Mouse (Mus musculus) gastrocnemius, adult 8-10 months (tissue): Measurements from ENCODE around the gene Fgfr2. TPM values are rescaled to one million over a fixed set of nuclear protein-coding genes. Genes with fewer than 3 reads are reported as not detected.

ENCODE experiments used
- DNase-seq, 2 experiments: peaks; one replicate each; pipeline ENCODE4 v3.0.0; 2022; ENCODE audit warnings: low spot score in 2 of 2
- total RNA-seq, 4 experiments: library from RNA; stranded (reverse); gene quantifications; 2 replicates each; pipeline ENCODE4 v1.2.4; 2022

Gene Fgfr2
- total RNA-seq, 4 experiments from 2014 or later = 0.17 to 1.3 (median 0.62) TPM

DNA sequence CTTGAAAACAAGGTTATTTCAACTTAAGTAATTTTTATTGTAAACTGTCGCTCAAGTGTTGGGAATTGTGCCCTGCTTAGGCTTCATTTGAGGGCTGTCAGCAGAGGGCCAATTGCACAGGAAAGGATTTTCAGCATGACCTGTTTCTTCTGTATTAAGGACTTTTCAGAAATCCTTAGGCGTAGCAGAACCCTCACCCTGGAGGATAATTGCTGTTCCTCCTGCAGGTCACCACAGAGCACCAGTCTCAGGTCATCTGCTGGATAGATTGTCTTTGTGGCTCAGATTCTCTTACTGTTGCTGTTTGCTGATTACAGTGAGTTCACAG lies 2227.6 kb downstream of the Fgfr2 start:
- DNase-seq = no peak

DNA sequence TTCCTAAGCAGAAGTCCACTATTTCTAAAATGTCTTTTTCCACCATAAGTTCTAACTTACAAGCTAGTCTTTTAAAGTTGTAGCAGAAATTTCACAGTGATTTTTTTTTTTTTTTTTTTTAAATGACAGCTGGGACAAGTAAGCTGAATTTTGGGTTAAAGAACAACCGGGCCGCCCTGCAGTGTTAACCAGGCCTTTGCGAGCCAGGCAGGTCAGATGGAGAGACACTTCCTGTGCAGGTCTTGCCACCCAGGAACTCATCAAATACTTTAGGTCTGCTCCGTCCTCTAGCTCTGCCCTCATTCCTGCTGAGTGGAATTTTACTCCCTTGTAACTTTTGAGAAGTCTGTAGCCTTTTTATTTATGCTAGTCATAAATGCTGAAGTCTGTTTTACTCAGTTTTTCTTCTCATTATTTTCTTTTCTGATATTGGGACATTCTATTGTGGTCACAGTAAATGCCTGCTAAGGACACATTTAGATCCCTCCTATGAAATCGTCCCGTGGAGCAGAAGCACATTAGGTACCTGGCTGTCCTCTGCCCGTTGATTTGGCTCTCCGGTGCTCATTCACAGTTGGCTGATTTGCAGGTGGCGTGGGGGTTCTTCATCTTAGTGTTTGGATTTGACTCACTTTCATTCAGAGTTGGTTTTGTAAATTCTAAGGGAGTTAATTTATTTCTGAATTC lies 2228.1 kb downstream of the Fgfr2 start:
- DNase-seq = no peak

DNA sequence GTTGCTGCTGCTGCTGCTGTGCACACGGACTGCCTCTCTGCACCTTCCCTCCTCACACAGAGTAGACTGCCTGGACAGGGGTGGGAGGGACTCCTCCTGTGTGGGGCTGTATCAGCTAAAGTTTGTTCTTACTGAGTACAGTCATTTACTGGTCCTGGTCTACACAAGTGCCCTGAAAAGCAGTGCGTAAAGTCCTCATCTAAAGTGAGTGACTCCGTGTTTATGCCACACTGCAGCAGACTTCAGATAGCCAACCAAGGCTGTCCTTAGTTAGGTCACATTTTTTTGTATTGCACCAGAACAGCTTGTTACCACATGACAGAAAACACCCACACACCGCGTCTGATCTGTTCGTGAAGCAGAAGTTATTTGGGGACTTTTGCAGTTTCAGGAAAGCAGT lies 2230.2 kb downstream of the Fgfr2 start:
- DNase-seq = no peak

DNA sequence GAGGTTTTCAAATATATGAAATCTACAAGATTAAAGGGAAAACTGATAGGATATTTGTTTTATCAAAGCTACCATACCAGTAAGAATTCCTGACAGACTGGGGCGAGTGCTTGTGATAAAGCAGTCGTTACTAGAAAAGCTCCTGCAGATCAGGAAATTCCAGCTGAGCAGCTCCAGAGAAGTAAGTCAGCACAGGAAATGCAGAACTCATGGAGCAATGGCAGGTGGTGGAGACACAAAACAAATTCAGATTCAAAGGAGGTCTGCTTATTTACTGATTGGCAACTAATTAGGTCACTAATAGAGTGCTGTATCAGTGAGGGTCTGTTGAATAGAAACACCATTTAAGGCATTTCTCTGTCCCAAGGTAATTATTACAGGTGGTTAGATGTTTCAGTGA lies 2232.3 kb downstream of the Fgfr2 start:
- no peak for DNase-seq

DNA sequence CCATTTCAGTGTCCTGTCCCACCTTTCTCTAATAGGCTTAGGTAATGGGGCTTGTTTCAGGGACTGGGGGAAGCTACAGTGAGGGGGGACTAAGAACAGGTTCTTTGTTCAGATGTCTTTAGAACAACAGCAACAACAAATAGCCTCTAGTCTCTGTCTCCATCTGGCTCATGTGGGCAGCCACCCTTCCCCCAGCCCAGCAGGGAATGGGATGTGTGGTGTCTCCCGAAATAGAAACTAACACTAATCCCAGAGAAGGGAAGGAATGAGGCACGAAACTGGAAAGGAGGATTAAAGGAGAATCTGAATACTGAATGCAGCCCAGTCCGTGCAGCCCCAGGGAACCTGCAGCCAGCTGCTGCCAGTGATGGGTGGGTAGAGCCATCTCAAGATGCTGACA lies 2235.2 kb downstream of the Fgfr2 start:
- DNase-seq = no peak

DNA sequence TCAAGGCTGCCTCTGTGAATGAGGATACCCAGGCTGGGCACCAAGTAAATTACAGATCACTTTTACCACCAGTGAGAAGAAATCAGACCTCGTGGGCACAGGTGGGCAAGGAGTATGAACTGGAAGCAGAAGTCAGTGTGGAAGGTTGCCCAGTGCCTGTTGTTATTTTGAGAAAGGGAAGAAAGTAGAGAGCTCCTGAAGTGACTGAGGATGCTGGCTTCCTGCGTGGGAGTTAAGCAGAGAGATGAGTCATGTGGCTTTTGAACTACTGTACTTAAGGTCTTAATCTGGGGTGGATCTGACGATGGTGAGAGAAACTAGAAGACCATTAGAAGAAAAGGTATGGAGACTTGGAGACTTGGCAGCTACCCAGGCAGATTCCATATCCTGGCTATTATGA lies 2236.9 kb downstream of the Fgfr2 start:
- DNase-seq = no peak

DNA sequence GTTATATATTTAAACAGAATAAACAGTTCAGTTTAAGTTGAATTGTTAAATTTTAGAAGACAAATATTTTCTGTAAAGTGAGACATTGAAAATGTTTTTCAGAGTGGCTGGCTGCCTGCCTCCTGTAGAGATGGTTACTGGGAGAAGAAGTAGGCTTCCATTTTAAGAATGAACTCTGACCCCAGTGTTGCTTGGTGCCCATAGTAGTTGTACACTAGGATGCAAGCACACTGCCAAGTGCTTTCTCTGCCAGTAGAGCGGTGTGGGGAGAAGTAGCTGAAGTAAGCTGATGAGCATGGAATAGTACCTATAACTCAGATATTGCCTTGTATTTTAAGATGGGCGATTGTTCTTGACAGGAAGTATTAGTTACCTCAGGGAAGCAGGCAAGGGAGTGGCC lies 2239.0 kb downstream of the Fgfr2 start:
- no peak for DNase-seq

DNA sequence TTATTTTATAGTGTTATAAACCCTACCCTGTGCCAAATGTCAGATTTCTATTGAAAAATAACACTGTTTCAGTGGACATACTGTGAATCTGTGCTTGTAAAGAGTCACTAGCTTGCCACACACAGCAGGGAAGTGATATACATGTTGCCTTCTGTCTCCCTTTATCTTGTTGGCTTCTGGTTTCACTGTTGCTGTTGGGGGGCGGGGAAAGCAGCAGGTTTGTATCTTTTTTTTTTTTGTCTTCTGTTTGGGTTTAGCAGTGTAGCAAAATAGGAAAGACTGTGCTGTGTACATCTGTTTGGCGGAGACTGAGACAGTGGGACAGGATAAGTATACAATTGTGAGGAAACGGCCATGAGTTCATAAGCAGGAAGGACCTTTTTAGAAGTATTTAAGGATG lies 2255.9 kb downstream of the Fgfr2 start:
- no peak for DNase-seq

DNA sequence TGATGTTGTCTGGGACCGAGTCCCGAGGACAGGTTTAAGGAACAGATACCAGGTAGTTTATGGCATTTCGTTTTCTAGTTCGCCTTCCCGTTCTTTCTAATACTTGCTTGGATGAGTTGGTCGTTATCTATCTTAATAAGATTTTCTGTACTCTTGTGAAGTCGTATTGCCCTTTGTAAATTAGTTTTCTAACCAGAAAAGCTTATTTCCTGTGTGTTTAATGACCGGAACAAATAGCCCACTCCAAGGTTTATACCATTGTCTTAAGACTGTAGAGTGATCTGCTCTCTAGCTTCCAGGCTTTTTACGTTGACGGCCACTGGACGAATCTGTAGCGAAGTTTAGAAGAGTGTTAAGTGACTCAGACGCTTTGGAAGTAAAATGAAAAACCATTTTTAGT lies 2256.5 kb downstream of the Fgfr2 start:
- DNase-seq = no peak

DNA sequence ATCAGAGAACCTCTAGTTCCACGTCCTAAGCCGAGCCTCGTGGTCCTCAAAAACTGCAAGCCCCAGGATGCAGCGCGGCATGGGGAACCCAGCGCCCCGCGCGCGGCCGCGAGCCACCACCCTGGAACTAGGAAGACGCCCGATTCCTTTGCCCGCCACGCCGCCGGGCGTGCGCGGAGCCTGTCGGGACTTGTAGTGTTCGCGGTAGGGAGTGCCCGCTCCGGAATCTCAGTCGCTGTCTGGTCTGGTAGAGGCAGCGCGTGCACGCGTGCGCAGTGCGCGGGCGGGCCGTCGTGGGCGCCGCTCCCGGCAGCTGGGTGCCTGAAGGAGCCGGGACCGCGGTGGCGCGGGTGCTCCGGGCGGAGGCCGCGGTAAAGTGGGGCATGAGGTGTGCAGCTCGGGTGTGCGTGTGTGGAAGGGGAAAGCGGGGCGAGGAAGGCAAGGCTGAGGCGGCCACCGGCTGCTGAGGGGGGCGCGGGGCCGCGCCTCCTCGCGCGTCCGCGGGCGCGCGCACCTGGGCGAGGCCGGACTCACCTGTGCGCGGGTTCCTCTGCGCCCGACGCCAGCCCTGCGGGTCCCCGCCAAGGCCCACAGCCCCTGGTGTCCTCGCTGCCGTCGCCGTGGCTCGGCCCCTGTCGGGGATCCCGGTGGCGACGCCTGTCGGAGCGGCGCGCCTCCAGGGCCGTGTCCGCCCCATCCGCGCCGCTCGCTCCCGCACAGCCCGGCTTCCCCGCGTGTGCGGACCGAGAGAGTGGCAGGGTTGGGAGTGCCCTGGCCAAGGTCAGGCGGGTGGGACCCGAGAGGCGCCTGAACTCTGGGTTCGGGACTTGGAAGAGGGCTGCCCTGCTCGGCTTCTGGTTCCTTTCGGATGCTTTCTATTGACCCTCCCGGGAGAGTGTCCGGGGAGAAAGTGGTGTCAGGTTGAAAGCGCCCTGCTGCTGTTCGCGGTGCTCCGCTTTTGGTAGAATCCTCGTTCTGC lies 2257.2 kb downstream of the Fgfr2 start, which contains the start of gene Plekha1:
Gene Plekha1, plus strand, starts transcription at position 144 of the 979 bp plus-strand sequence.
- DNase-seq = peak; percentile 96 to 97

DNA sequence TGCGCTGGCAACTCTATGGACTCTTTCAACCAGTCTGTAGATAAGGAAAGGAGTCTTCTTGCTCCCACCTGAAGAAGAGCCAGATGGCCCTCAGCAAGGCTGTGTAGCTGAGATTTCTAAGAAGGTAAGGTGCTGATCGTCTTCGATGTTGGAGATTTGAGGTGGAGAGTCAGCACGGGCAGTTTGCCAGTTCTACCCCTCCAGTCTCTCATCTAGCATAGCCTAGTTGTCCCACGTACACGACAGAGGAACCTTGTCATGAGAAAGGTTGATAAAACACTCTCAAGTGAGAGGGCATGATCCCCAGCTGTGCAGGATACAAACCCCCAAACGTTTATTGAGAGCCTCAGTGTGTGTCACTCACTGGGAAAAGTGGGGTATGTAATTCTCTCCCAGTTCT lies 2258.4 kb downstream of the Fgfr2 start:
- no peak for DNase-seq

DNA sequence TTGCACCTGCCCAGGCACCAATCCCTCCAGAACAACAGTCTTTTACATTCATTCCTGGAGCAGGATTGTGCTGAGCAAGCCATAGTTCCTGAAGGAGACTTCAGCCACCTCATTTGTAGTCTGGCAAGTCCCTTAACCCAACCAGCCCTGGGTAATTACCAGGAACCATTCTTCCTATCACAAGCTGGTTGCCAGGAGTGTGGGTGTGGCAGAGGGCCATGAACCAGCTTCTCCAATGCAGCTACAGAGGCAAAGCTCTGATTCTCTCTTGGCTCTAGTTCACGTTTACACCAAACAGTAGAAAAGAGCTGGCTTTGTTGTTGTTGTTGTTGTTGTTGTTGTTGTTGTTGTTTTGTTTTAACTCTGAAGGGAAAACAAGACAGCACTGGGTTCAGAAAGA lies 2260.6 kb downstream of the Fgfr2 start:
- no peak for DNase-seq

DNA sequence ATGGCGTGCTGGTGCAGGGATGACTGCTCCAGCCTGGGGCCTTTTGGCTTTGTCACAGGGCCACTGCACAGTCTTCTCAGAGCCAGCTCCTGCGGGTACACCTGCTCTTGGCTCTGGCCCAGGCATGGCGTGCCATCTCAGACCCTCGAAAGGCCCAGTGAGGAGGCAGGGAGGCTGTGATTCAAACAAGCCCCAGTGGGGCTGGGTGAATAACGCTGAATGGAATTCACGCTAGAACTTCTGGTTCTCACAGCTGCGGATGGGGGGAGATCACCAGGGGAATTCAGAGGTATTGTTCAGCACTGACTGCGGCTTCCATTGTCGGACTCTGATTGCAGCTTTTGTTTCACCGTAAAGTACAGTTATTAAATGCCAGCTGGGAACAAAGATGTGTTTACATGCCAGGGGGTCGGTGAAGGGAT lies 2262.4 kb downstream of the Fgfr2 start:
- no peak for DNase-seq

DNA sequence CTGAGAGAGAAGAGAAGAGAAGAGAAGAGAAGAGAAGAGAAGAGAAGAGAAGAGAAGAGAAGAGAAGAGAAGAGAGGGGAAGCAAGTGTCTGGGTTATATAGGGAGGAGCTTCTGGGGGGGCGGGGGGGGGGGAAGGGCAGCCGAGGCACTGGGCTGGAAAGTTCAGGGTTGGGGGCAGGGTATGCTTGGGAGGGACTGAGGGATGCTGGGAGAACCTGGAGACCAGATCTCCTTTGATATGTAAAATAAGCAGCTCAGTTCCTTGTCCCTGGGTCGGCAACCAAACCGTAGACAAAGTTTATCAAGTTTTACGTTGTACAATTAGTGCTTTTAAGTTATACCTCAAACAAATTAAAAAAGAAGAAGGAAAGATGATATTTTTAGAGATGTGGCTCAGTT lies 2263.2 kb downstream of the Fgfr2 start:
- DNase-seq = no peak

DNA sequence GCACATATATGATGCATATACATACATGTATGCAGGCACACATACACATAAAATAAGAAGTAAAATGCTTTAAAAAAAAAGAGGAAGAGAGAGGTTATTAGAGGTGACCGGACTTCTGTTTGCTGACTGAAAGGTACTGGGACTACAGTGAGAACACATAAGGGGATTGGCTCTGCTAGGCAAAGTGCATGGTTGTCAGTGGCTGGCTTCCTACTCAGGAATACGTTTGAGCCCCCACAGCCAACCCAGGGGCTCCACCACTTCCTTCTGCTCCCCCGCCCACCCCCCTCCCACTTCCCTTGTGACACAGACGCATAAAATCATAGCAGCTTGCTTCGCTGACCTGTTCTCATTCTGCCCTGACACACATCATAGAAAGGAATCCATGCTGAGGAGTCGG lies 2265.2 kb downstream of the Fgfr2 start:
- DNase-seq = no peak

DNA sequence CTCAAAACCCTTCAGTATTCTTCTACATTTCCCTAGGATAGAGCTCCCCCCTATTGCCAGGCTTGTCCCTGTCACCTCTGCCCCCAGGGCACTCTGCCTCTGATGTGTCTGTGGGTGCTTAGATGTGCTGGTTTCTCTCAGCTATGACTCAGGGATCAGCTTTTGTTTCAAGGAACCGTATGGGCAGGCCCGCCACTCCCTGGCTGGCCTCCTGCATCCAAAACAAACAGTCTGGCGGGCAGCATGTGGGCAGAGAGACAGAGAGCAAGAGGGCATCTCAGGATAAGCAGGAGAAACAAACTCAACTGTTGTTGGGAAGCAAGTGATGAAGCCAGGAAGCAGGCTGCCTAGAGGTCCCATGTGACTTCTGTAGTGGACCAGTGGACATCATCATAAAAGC lies 2267.5 kb downstream of the Fgfr2 start:
- DNase-seq = no peak

DNA sequence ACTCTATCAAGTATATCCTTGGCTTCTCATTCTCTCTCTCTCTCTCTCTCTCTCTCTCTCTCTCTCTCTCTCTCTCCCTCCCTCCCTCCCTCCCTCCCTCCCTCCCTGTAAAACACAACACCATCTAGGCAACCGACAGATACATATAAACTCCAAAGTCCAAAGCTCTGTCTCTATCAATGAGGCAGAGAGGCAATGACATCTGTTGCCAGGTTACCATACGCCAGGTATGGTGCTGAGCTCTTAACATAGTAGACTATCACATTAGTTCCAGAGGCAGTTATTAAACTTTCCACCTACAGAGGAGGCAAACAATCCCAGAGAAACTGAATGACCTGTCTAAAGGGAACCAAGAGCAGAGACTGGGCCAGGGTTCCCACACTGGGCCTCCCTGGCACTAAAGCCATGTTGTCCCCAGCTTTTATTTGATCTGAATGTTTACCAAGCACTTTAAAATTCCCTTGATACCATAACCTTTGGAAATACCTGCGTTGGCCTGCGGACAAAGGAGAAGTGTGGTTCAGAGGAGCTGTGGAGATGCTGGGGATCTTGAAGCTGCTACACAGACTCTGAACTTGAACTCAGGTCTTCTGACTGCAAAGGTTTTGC lies 2268.4 kb downstream of the Fgfr2 start:
- DNase-seq = no peak

DNA sequence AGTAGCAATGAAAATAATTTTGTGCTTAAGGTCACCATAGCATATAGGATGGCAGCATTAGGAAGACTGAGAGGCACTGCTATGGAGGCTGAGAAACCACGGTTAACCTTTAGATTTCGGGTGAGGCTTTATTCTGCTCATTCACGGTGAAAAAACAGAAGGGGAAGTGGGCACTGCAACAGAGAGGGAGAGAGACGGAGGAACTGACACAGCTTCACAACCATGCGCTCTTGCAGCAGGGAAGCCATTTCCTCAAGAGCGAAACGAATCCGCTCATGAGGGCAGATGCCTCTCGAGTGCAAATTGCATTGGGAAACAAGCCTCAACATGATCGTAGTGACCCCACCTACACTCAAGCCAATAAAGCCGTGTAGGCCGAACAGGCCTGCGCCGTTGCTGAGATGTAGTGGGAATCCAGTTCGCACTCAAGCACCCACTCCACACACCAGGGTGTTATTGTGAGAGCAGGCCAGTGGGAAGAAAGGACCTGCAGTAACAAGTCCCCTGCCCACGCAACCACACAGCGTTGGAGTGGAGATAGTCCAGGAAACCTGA lies 2275.9 kb downstream of the Fgfr2 start:
- no peak for DNase-seq

DNA sequence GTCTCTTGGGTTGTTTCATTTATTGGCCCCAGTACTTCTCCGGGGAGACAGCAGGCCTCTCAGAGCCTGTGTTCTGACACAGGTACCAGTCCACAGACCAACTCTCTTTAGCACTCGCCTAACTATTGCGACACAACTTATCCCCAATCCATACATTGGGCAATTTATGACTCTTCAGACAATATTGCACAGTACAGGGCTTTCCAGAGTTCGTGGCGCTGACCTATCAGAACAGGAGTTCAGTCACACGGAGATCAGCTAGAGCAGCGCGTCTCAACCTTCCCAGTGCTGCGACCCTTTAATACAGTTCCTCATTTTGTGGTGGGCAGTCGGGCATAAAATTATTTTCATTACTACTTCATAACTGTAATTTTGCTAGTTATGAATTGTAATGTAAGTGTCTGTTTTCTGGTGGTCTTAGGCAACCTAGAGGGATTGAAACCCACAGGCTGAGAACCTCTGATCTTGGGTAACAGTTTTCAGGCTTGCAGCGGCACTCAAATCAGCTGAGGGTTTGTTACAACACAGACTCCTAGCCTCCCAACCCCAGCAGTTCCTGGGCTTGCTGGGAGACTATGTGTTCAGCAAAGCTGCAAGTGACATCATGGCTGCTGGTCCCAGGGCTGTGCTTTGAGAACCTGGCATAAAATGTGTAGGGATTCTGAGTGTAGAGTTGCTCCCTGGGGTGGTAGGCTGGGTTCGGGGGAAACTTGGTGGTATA lies 2283.6 kb downstream of the Fgfr2 start:
- no peak for DNase-seq

DNA sequence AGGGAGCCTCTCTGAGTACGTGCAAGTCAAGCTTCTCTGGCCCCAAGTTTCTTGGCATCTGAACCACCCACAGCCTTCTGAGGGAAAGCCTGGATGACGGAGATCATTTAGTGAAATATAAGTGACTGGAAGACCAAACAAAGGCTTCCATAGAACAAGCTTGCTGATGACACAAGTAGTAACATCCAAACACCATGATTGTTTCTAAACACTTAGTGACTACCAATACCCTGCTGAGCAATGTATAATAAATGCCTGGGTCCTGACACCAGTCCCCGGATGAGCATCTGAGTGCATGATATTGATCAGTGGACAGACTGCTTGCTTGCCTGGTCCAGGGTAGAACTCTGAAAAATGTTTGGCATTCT lies 2284.5 kb downstream of the Fgfr2 start:
- DNase-seq = no peak

DNA sequence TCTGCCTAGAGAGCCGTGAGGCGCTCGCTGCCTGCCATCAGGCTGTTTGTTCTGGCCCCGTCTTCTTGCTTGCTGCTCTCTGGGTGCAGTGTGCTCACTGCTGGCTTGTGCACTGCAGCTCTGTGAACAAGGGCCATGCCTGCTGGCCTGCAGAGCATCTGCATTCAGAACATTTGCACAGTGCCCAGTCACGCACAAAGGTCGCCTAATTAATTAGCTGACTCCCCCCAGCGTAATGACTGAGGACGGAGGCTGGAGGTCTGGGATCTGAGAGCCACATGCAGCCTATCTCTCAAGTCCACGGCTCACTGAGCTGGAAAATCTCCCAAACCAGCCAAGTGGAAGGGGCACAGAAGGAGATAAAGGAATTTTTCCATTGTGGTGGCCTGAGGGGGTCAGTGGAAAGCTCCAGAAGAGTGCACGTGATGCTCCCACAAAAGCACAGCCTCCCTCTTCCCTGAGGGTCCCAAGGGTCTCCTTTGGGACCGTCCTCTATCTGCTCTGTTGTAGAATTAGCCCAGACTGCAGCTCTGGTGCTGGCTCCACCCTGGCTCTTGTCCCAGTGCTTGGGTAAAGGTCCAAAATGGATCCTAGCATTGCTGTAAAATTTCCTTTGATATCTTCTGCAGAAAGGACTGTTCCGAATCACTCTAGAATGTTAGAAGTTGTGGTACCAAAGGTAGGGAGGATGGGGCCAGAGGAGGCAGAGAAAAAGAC lies 2285.1 kb downstream of the Fgfr2 start:
- no peak for DNase-seq
